Mouse (Mus musculus) stomach, embryonic 16.5 days (tissue): ENCODE data around the gene Lrba. TPM values are rescaled to one million over a fixed set of nuclear protein-coding genes. Genes with fewer than 3 reads are reported as not detected.

Experiments used
- ATAC-seq: fragments of 200-750 bp; cut with Nextera tagmentation; 2 replicates; pipeline ENCODE4 v1.8.0; 2017; ENCODE audit warnings: moderate number of reproducible peaks, moderate TSS enrichment; ENCODE audit not compliant: insufficient read depth, low FRiP score
- H3K27ac ChIP-seq: fragments of 300-500 bp; sonication (generic); 2 replicates; pipeline ENCODE4 v1.5.1; 2014; ENCODE audit warnings: low read length
- H3K27me3 ChIP-seq: fragments of 300-500 bp; sonication (generic); 2 replicates; pipeline ENCODE4 v1.6.1; 2014; ENCODE audit warnings: low read length, control low read depth, mixed read lengths; ENCODE audit not compliant: control insufficient read depth, insufficient read depth
- H3K36me3 ChIP-seq: fragments of 300-500 bp; sonication (generic); 2 replicates; pipeline ENCODE4 v1.6.1; 2014; ENCODE audit warnings: low read length; ENCODE audit not compliant: control insufficient read depth, insufficient read depth
- H3K4me1 ChIP-seq: fragments of 300-500 bp; sonication (generic); 2 replicates; pipeline ENCODE4 v1.6.1; 2014; ENCODE audit warnings: low read length, control low read depth, mixed read lengths; ENCODE audit not compliant: control insufficient read depth, insufficient read depth
- H3K4me2 ChIP-seq: fragments of 300-500 bp; sonication (generic); 2 replicates; pipeline ENCODE4 v1.6.1; 2014; ENCODE audit warnings: low read depth, low read length, mixed read lengths
- H3K4me3 ChIP-seq: fragments of 300-500 bp; sonication (generic); replicated peaks from 2 replicates; pipeline ENCODE4 v1.5.1; 2014; ENCODE audit warnings: mild to moderate bottlenecking, low read length
- H3K9ac ChIP-seq: fragments of 300-500 bp; sonication (generic); 2 replicates; pipeline ENCODE4 v1.6.1; 2014; ENCODE audit warnings: low read length
- H3K9me3 ChIP-seq: fragments of 300-500 bp; sonication (generic); replicated peaks from 2 replicates; pipeline ENCODE4 v1.6.1; 2016; ENCODE audit warnings: low read length, control low read depth; ENCODE audit not compliant: control insufficient read depth
- WGBS: fragments of 180-500 bp; shearing (Covaris S2); extraction: QIAGEN DNeasy Blood & Tissue Kit; methylation state at CpG from one replicate; pipeline ENCODE4 v1.1.7; 2014; 5-methylcytosine and 5-hydroxymethylcytosine counted together
- polyA plus RNA-seq: library from polyadenylated mRNA; unstranded; fragments of >200 nt; fragmentation: Nextera tagmentation; extraction: Ambion mirVana; gene quantifications from 2 replicates; pipeline ENCODE4 v1.2.1, GENCODE M21; 2015

The Lrba gene
- polyA plus RNA-seq, 1 experiment from 2014 or later = 3.5 TPM

GRCm38 (mm10) chr3:86522880-86523505, 298.5 kb downstream of the Lrba start:
- Histone ChIP-seq H3K36me3 (no peaks in the 10 kb centered on the region), H3K4me1 (no peaks in the 10 kb centered on the region), H3K4me3 (no peak overlapping the region), H3K9ac (no peak overlapping the region), H3K27me3 (no peaks in the 10 kb centered on the region), H3K9me3 (no peaks in the 10 kb centered on the region), H3K4me2 (no peak overlapping the region), H3K27ac (no peak overlapping the region)
- ATAC-seq = no peak
- WGBS = 86% methylated on average over 3 of the region's 3 CpGs

GRCm38 (mm10) chr3:86531531-86532269, 307.2 kb downstream of the Lrba start:
- no peak for ATAC-seq
- no peak overlapping the region for H3K27ac ChIP-seq
- 72% methylated on average over 16 of the region's 16 CpGs for WGBS

GRCm38 (mm10) chr3:86536751-86537150, 312.3 kb downstream of the Lrba start:
- no peak overlapping the region for H3K4me2 ChIP-seq
- H3K27me3 ChIP-seq = no peaks in the 10 kb centered on the region
- WGBS = 85% methylated on average over 1 of the region's 1 CpGs
- H3K4me3 ChIP-seq = no peak overlapping the region
- H3K27ac ChIP-seq = no peak overlapping the region
- H3K4me1 ChIP-seq = 0 out of 2 replicates have a peak, but pooled peaks cover 2% of the 10 kb centered on the region
- no peak overlapping the region for H3K9ac ChIP-seq
- no peak for ATAC-seq
- no peaks in the 10 kb centered on the region for H3K9me3 ChIP-seq
- H3K36me3 ChIP-seq = no peaks in the 10 kb centered on the region

More at GRCm38 (mm10) chr3:86531531-86532269, 307.2 kb downstream of the Lrba start:
- Histone ChIP-seq H3K36me3 (no peaks in the 10 kb centered on the region), H3K4me2 (no peak overlapping the region), H3K4me1 (no peaks in the 10 kb centered on the region), H3K27me3 (no peaks in the 10 kb centered on the region), H3K9ac (no peak overlapping the region), H3K4me3 (no peak overlapping the region), H3K9me3 (no peaks in the 10 kb centered on the region)

- Histone ChIP-seq H3K9ac (no peak overlapping the region), H3K4me2 (no peak overlapping the region), H3K27me3 (no peaks in the 10 kb centered on the region), H3K36me3 (no peaks in the 10 kb centered on the region), H3K27ac (no peak overlapping the region), H3K4me1 (0 out of 2 replicates have a peak, but pooled peaks cover 2% of the 10 kb centered on the region), H3K9me3 (no peaks in the 10 kb centered on the region), H3K4me3 (no peak overlapping the region)
- 30% methylated on average over 13 of the region's 13 CpGs for WGBS
- no peak for ATAC-seq
Measured at GRCm38 (mm10) chr3:86538645-86539554, 314.4 kb downstream of the Lrba start.

- WGBS = 49% methylated on average over 11 of the region's 11 CpGs
- Histone ChIP-seq H3K9ac (no peak overlapping the region), H3K27ac (no peak overlapping the region), H3K4me1 (0 out of 2 replicates have a peak, but pooled peaks cover 2% of the 10 kb centered on the region), H3K4me3 (no peak overlapping the region), H3K4me2 (no peak overlapping the region), H3K27me3 (peaks cover 1% of the 10 kb centered on the region; the same call in 1 of the 2 replicates), H3K36me3 (no peaks in the 10 kb centered on the region), H3K9me3 (no peaks in the 10 kb centered on the region)
- ATAC-seq = no peak
Measured at GRCm38 (mm10) chr3:86539555-86540168, 315.2 kb downstream of the Lrba start.

- Histone ChIP-seq H3K9ac (no peak overlapping the region), H3K4me2 (no peak overlapping the region), H3K36me3 (no peaks in the 10 kb centered on the region), H3K9me3 (no peaks in the 10 kb centered on the region), H3K27me3 (peaks cover 4% of the 10 kb centered on the region; the same call in 1 of the 2 replicates), H3K27ac (no peak overlapping the region), H3K4me1 (0 out of 2 replicates have a peak, but pooled peaks cover 2% of the 10 kb centered on the region), H3K4me3 (no peak overlapping the region)
- no peak for ATAC-seq
- whole genome bisulfite sequencing = 78% methylated on average over 4 of the region's 4 CpGs
Measured at GRCm38 (mm10) chr3:86541074-86541614, 316.7 kb downstream of the Lrba start.

- H3K9ac ChIP-seq = no peak overlapping the region
- no peak overlapping the region for H3K4me3 ChIP-seq
- 69% methylated on average over 1 of the region's 1 CpGs for WGBS
- H3K27me3 ChIP-seq = peaks cover 8% of the 10 kb centered on the region
- H3K27ac ChIP-seq = no peak overlapping the region
- no peaks in the 10 kb centered on the region for H3K9me3 ChIP-seq
- H3K4me2 ChIP-seq = no peak overlapping the region
- ATAC-seq = no peak
- H3K36me3 ChIP-seq = no peaks in the 10 kb centered on the region
- peaks cover 6% of the 10 kb centered on the region; the same call in 1 of the 2 replicates for H3K4me1 ChIP-seq
Measured at GRCm38 (mm10) chr3:86541863-86542397, 317.4 kb downstream of the Lrba start.

GRCm38 (mm10) chr3:86544785-86545184, 320.3 kb downstream of the Lrba start:
- peaks cover 6% of the 10 kb centered on the region; the same call in 1 of the 2 replicates for H3K4me1 ChIP-seq
- no peak overlapping the region for H3K4me2 ChIP-seq
- no peaks in the 10 kb centered on the region for H3K9me3 ChIP-seq
- H3K27me3 ChIP-seq = peaks cover 21% of the 10 kb centered on the region
- no peak; the same call in 1 of the 2 replicates for ATAC-seq
- WGBS = 50% methylated on average over 3 of the region's 3 CpGs
- H3K36me3 ChIP-seq = no peaks in the 10 kb centered on the region
- no peak overlapping the region for H3K9ac ChIP-seq
- 0 out of 2 replicates have a peak overlapping the region, but pooled peaks have one; percentile 11 for H3K4me3 ChIP-seq
- H3K27ac ChIP-seq = no peak overlapping the region
